Mouse (Mus musculus): ENCODE results near the gene Slc2a1.

GRCm38 (mm10) chr4:119138171-119138570 is 29.7 kb downstream of the Slc2a1 start:
- TF ChIP-seq CTCF (IDR thresholded peaks at IDR 0.05; ENCODE audit: low read depth, low read length) = no peak
- peak; percentile 29; the same call in 1 of the 2 replicates for TF ChIP-seq POLR2A (IDR thresholded peaks at IDR 0.05; ENCODE audit: extremely low read depth, insufficient read depth, low read length)

All from liver, adult 2 months (tissue).